Mouse (Mus musculus) limb, embryonic 10.5 days (tissue): Measurements from ENCODE around the gene Tmem270. TPM values are rescaled to one million over a fixed set of nuclear protein-coding genes. Genes with fewer than 3 reads are reported as not detected.
A peak's percentile ranks its signal among the peaks of the same experiment; 100 is the strongest.

ENCODE experiments used
- DNase-seq: peaks from one replicate; pipeline ENCODE4 v3.0.0-alpha.2; 2017; ENCODE audit warnings: low spot score
- H3K27ac ChIP-seq: fragments of 300-500 bp; sonication (generic); 2 replicates; pipeline ENCODE4 v1.5.1; 2016; ENCODE audit warnings: mild to moderate bottlenecking
- H3K27me3 ChIP-seq: fragments of 300-500 bp; sonication (generic); 2 replicates; pipeline ENCODE4 v1.6.1; 2016; ENCODE audit warnings: low read depth, mild to moderate bottlenecking; ENCODE audit not compliant: poor library complexity, severe bottlenecking
- H3K36me3 ChIP-seq: fragments of 300-500 bp; sonication (generic); 2 replicates; pipeline ENCODE4 v1.6.1; 2016; ENCODE audit warnings: mild to moderate bottlenecking, moderate library complexity
- H3K4me1 ChIP-seq: fragments of 300-500 bp; sonication (generic); 2 replicates; pipeline ENCODE4 v1.6.1; 2016
- H3K4me3 ChIP-seq: fragments of 300-500 bp; sonication (generic); 2 replicates; pipeline ENCODE4 v1.5.1; 2016; ENCODE audit warnings: mild to moderate bottlenecking, moderate library complexity
- H3K9me3 ChIP-seq: fragments of 300-500 bp; sonication (generic); replicated peaks from 2 replicates; pipeline ENCODE4 v1.6.1; 2016; ENCODE audit warnings: mild to moderate bottlenecking
- WGBS: fragments of 180-500 bp; shearing (Covaris S2); methylation state at CpG from one replicate; pipeline ENCODE4 v1.1.7; 2016; 5-methylcytosine and 5-hydroxymethylcytosine counted together
- polyA plus RNA-seq: library from polyadenylated mRNA; unstranded; fragments of >200 nt; fragmentation: Nextera tagmentation; extraction: Ambion mirVana; gene quantifications from 2 replicates; pipeline ENCODE4 v1.2.1, GENCODE M21; 2016

Gene Tmem270
- polyA plus RNA-seq, 1 experiment from 2014 or later, result not detected

DNA sequence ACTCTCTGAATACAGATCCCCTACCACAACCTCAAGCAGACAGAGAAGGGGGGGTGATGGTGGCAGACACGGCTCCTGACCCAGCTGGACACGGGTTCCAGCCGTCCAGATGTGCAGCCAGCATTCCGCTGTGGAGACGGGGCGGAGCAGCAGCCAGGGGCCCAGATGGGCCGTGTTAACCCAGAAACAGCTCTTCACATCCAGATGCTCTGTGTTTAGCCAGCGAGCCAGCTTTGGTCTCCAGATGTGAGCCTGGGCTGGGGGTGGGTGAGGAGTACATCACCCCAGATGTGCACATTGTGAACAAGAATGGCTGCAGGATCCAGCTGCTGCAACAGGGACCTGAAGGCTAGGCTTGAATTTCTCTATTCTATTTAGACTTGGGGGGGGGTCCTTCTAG is 11.2 kb downstream of the Tmem270 start:
- peak; percentile 86 for DNase-seq
- Histone ChIP-seq H3K27ac (peak overlapping the region; percentile 75), H3K4me1 (peaks cover 55% of the 10 kb centered on the region), H3K36me3 (no peaks in the 10 kb centered on the region), H3K4me3 (no peak overlapping the region), H3K27me3 (no peaks in the 10 kb centered on the region), H3K9me3 (no peaks in the 10 kb centered on the region)
- 23% methylated on average over 8 of the region's 8 CpGs for WGBS

DNA sequence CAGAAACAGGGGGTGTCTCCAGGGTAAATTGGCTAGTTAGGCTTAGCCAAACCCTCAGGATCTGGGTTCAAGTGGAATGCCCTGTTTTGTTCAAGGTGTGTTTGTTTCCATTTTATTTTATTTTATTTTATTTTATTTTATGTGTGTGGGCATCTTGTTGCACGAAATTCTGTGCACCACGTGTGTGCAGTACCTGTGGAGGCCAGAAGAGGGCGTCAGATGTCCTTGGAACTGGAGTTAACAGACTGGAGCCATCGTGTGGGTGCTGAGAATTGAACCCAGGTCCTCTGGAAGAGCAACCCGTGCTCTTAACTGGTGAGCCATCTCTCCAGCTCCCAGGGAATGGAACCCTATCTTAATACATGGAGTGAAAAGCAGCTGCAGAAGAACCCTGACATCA is 13.8 kb downstream of the Tmem270 start:
- no peak overlapping the region for H3K4me3 ChIP-seq
- H3K9me3 ChIP-seq, result no peaks in the 10 kb centered on the region
- H3K27ac ChIP-seq, result no peak overlapping the region
- 84% methylated on average over 5 of the region's 5 CpGs for WGBS
- no peak for DNase-seq
- no peaks in the 10 kb centered on the region for H3K27me3 ChIP-seq
- H3K4me1 ChIP-seq, result peaks cover 50% of the 10 kb centered on the region
- no peaks in the 10 kb centered on the region for H3K36me3 ChIP-seq

DNA sequence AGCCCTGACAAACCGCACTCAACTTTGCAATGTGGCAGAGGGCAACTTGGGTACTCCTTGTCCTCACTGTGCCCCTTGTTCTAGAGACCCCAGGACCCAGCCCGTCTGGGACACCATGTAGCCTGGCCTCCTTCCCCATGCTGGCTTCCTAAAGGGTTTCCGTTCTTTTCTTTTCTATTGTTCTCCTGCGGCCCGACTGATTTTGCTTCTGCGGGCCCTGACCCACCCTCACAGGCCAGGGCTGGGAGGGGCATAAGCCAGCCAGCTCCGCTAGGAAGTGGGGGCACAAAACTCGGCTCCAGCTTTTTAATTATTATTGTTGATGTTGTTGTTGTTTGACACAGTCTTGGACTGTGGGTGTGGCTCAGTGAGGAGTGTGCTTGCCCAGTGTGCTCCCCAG is 15.0 kb downstream of the Tmem270 start:
- Histone ChIP-seq H3K4me3 (no peak overlapping the region), H3K9me3 (no peaks in the 10 kb centered on the region), H3K4me1 (peaks cover 40% of the 10 kb centered on the region), H3K36me3 (no peaks in the 10 kb centered on the region), H3K27me3 (no peaks in the 10 kb centered on the region), H3K27ac (peak overlapping the region; percentile 63)
- DNase-seq, result no peak
- 86% methylated on average over 8 of the region's 8 CpGs for WGBS

DNA sequence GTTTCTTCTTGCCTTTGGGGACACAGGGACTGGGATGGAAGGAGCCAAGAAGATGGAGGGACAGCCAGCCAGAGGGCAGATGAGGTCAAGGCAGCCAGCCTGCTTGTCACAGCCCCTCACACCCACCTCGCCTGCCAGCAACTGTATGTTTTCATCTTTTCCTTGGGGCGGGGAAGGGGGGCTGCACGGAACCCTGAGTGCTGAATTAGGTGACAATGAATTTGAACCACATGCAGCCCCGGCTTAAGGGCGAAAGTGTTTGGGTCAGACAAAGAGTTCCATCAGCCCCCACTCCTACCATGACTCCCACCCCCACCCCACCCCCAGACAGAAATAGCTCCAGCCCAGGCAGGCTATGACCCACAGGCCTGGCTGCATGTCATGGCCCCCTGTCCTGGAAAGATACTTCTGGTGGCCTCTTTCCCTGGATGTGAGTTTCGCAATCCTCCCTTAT is 15.9 kb downstream of the Tmem270 start:
- 64% methylated on average over 6 of the region's 6 CpGs for WGBS
- peaks cover 31% of the 10 kb centered on the region for H3K4me1 ChIP-seq
- H3K27me3 ChIP-seq, result no peaks in the 10 kb centered on the region
- H3K27ac ChIP-seq, result 0 out of 2 replicates have a peak overlapping the region, but pooled peaks have one; percentile 63
- H3K9me3 ChIP-seq, result no peaks in the 10 kb centered on the region
- no peak overlapping the region for H3K4me3 ChIP-seq
- H3K36me3 ChIP-seq, result no peaks in the 10 kb centered on the region
- DNase-seq, result peak; percentile 33

DNA sequence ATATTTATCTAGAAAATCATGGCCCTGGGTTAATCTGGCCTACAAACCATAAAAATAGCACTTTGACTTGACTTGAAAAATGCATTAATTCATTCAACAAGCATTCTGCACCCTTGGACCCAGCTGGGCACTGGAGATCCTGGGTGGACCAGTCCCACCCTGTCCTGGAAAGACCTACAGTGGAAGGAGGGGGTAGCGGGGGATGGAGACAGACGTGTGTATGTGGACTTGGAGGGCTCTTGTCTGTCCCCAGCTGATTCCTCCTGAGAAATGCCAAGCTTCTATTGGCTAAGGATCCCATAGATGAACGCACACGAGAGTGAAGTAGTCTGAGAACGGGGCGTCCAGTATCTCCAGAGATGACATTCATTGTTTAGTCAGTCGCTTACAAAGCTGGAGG is 18.0 kb downstream of the Tmem270 start:
- Histone ChIP-seq H3K4me3 (no peak overlapping the region), H3K36me3 (no peaks in the 10 kb centered on the region), H3K4me1 (peaks cover 22% of the 10 kb centered on the region), H3K27me3 (no peaks in the 10 kb centered on the region), H3K9me3 (no peaks in the 10 kb centered on the region), H3K27ac (no peak overlapping the region)
- 87% methylated on average over 7 of the region's 7 CpGs for WGBS
- no peak for DNase-seq

DNA sequence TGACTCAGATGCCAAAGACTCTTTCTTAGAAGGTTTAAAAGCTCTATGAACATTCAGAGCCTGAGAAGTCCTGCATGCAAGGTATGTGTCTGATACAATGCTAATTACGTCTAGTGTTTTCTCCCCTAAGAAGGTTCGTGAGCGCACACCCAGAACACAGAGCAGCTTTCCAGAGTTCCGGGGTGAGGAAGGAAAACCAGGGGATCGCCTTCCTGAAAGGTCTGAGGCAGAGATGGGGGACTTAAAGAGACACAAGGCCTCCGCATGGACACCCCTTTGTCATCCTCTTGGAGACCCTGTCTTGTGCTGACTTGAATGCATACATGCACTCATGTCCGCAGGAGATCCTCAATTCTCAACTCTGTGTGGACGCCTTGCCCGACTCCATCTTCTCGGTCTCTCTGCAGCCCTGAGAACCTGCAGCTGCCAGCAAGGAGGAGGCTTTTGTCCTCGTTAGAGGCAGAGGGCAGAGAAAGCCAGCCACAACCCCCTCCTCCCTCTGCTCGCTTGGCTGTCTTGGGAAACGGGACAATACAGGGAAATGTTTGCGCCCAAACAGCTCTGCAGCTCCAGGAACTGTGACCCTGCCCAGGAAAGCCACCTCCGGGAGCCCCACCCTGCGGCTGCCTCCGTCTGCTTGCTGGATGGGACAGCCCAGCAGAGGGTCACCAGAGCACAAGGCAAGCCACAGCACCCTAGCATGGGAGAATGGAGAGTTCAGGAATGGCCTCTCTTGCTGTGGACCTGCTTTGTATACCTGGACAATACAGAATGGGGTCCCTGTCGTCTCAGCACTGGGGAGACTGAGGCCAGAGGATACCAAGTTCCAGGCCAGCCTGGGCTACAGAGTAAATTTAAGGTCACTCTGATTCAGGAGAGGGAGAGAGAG is 18.8 kb downstream of the Tmem270 start:
- Histone ChIP-seq H3K4me1 (peaks cover 30% of the 10 kb centered on the region), H3K36me3 (no peaks in the 10 kb centered on the region), H3K27me3 (no peaks in the 10 kb centered on the region), H3K27ac (peak overlapping the region; percentile 62), H3K9me3 (no peaks in the 10 kb centered on the region), H3K4me3 (no peak overlapping the region)
- DNase-seq, result peak; percentile 32
- WGBS, result 68% methylated on average over 18 of the region's 18 CpGs

DNA sequence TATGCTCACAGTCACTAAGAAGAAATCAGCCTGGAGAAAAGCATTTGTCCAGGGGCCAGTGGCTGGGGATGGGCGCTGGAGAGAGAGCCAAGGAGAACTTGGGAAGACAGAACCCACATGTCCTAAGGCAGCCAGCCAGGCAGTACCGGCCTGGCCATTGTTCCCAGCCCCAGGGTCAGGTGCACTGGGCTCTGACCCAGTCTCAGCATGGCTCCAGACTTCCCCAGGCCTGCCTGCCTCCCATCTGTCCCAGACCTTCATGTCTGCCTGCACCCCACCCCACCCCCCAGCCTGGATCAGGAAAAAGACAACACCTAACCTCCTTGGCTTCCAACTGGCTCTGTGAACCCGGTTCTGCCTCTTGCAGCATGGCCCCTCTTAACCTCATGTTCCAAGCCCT is 23.5 kb downstream of the Tmem270 start:
- H3K4me1 ChIP-seq, result peaks cover 15% of the 10 kb centered on the region
- no peak for DNase-seq
- no peaks in the 10 kb centered on the region for H3K27me3 ChIP-seq
- 70% methylated on average over 3 of the region's 3 CpGs for WGBS
- H3K36me3 ChIP-seq, result no peaks in the 10 kb centered on the region
- no peak overlapping the region for H3K27ac ChIP-seq
- H3K9me3 ChIP-seq, result no peaks in the 10 kb centered on the region
- no peak overlapping the region for H3K4me3 ChIP-seq

DNA sequence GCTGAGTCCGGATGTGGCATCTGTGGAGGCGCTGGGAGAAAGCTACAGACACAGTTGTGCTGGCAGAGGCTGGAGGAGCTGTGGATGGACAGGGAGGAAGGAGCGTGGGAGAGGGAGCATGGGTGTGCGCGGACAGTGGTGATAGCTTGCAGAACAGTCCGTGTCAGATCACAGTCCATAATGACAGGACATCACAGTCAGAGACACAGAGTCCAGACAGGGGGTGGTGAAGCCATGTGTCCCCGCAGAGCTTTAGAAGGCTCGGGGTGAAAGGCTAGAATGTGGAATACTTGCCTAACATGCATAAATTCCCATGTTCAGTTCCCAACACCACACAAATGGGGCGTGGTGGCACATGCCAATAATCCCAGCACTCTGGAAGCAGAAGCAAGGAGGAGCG is 29.7 kb downstream of the Tmem270 start:
- no peaks in the 10 kb centered on the region for H3K9me3 ChIP-seq
- no peak overlapping the region for H3K4me3 ChIP-seq
- no peaks in the 10 kb centered on the region for H3K27me3 ChIP-seq
- no peaks in the 10 kb centered on the region for H3K36me3 ChIP-seq
- no peak overlapping the region for H3K27ac ChIP-seq
- no peak for DNase-seq
- 75% methylated on average over 10 of the region's 10 CpGs for WGBS
- peaks cover 23% of the 10 kb centered on the region; the same call in 1 of the 2 replicates for H3K4me1 ChIP-seq

DNA sequence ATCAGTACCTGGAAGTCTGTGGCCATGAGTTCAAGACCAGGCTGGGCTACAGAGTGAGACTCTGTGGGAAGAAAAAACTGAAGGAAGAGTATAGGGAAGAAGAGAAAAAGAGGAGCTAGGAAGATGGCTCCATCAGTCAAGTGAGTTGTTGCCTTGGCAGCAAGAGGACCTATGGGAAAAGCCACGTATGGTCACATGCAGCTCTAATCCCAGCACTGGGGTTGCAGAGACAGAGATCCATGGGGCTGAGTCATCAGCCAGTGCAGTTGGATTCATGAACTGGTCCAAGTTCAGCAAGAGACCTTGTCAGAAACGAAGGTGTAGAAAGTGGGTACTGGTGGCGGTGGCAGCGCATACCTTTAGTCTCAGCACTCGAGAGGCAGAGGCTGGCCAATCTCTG is 31.3 kb downstream of the Tmem270 start:
- no peaks in the 10 kb centered on the region for H3K36me3 ChIP-seq
- peaks cover 23% of the 10 kb centered on the region; the same call in 1 of the 2 replicates for H3K4me1 ChIP-seq
- no peaks in the 10 kb centered on the region for H3K27me3 ChIP-seq
- no peaks in the 10 kb centered on the region for H3K9me3 ChIP-seq
- no peak overlapping the region for H3K4me3 ChIP-seq
- DNase-seq, result no peak
- no peak overlapping the region for H3K27ac ChIP-seq
- 91% methylated on average over 5 of the region's 5 CpGs for WGBS

DNA sequence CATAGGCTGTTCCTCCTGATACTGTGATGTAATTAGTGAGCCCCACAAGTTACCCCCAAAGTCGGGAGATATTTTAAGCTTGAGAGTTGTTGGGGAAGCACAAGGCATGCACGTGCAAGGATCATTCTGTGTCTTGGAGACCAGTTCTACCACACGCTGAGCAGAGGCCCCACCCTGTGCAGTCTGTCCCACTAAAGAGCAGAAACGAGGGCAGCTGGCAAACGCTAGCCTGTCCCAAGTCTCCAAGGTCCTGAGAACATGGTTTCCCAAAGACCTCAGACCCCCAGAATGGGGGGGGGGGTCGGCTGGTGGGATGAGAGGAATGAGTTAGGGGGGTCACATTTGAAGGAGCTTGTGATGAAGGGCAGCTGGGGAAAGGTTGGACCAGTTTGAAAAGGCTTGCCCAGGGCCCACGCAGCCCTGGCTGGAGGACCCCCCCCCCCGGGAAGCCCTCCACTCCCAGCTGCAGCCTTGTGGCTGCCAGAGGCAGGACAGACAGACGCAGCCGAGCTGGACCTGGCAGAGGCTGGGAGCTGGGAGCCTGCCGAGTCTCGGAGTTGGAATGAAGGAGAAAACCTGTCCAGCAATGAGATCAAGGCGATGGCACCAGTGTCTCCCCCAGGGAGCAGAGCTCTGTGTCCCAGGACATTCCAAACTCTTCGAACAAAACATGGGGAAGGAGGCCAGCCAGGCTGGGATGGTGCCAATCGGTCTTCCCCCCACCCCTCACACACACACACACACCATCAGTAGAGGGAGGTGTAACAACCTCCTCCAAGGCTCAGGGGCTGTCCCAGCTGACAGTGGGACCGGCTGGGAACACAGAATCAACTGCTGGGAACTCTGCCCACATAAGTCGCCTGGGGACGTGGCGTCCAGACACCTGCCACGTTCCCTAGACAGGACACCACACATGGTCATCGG is 32.3 kb downstream of the Tmem270 start:
- WGBS, result 76% methylated on average over 21 of the region's 21 CpGs
- Histone ChIP-seq H3K27ac (peak overlapping the region; percentile 54; the same call in 1 of the 2 replicates), H3K4me1 (peaks cover 23% of the 10 kb centered on the region; the same call in 1 of the 2 replicates), H3K36me3 (no peaks in the 10 kb centered on the region), H3K9me3 (no peaks in the 10 kb centered on the region), H3K27me3 (no peaks in the 10 kb centered on the region), H3K4me3 (no peak overlapping the region)
- DNase-seq, result no peak

DNA sequence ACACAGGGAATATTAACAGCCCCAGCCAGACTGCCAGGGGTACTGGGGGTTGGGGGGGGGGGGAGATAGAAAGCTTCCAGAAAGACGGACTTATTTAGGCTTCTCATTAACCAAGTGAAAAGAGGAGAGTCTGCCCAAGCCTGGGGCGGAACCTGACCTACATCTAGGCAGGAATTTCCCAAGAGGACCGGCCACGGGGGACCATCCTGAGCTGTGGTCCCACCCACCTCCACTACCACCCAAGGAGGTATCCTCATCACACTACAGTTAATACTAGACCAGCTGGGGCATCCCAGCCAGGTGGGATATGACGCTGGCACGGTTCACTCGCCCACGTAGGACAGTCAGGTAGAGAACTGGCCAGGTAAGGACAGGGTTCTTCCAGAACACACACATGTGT is 33.5 kb downstream of the Tmem270 start:
- WGBS, result 89% methylated on average over 8 of the region's 8 CpGs
- H3K27ac ChIP-seq, result no peak overlapping the region
- H3K4me1 ChIP-seq, result peaks cover 35% of the 10 kb centered on the region
- H3K4me3 ChIP-seq, result no peak overlapping the region
- no peaks in the 10 kb centered on the region for H3K9me3 ChIP-seq
- DNase-seq, result no peak
- no peaks in the 10 kb centered on the region for H3K27me3 ChIP-seq
- no peaks in the 10 kb centered on the region for H3K36me3 ChIP-seq

DNA sequence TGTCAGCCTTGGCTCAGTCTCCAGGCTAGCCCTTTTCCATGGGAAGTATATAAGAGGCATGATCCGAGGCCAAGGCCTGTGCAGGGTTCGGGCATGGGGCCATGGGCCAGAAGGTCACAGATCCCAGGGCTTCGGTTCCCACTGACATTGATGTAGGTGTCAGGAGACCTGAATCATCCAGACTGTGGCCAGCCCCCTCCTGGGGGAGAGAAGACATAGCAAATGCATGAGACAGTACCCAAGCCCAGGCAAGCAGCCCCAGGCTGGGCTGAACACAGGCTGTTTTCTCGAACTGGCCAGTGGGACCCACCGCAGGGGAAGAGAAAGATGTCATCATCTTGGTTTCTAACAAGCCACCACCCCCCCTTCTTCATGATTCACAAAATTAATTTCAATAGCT is 33.9 kb downstream of the Tmem270 start:
- DNase-seq, result no peak
- no peak overlapping the region for H3K4me3 ChIP-seq
- H3K9me3 ChIP-seq, result no peaks in the 10 kb centered on the region
- H3K27ac ChIP-seq, result 0 out of 2 replicates have a peak overlapping the region, but pooled peaks have one; percentile 14
- H3K27me3 ChIP-seq, result no peaks in the 10 kb centered on the region
- WGBS, result 62% methylated on average over 5 of the region's 5 CpGs
- H3K4me1 ChIP-seq, result peaks cover 40% of the 10 kb centered on the region
- no peaks in the 10 kb centered on the region for H3K36me3 ChIP-seq

DNA sequence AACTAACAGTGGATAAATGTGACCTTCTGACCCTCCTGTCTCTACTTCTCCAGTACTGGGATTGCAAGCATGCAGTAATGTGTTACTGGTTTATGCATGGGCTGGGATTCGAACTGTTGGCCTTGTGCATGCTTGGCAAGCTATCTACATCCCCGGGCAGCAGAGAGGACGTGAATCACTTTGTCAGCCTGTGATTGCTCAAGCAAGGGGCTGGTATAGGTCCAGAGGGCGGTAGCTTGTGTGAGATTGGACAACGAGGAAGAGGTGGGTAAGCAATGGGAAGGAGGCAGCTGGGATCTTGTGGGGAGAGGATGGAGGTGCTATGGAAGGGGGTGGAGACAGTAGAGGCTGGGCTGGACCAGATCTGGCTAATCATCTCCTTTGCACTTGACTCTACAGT is 38.0 kb downstream of the Tmem270 start:
- no peak for DNase-seq
- Histone ChIP-seq H3K27ac (peak overlapping the region; percentile 85), H3K27me3 (no peaks in the 10 kb centered on the region), H3K9me3 (no peaks in the 10 kb centered on the region), H3K4me1 (peaks cover 43% of the 10 kb centered on the region), H3K36me3 (no peaks in the 10 kb centered on the region), H3K4me3 (no peak overlapping the region)
- WGBS, result 73% methylated on average over 5 of the region's 5 CpGs
